Mouse (Mus musculus) liver, embryonic 13.5 days (tissue): ENCODE measurements at regions not wholly inside any gene's neighbourhood (a gene's known extent, or its start where the extent isn't known, plus 50 kb on each side); places are given as distances from the start of the nearest gene placed in this dataset.
A peak's percentile ranks its signal among the peaks of the same experiment; 100 is the strongest.

ENCODE experiments used
- ATAC-seq: fragments of 200-750 bp; cut with Nextera tagmentation; 2 replicates; pipeline ENCODE4 v1.8.0; 2017; ENCODE audit warnings: low read depth, mild to moderate bottlenecking, moderate number of reproducible peaks, moderate library complexity
- DNase-seq: peaks from one replicate; pipeline ENCODE4 v3.0.0; 2022
- H3K27ac ChIP-seq: fragments of 300-500 bp; sonication (generic); 2 replicates; pipeline ENCODE4 v1.5.1; 2015; ENCODE audit warnings: moderate library complexity, mild to moderate bottlenecking, inconsistent platforms
- H3K27me3 ChIP-seq: fragments of 300-500 bp; sonication (generic); 2 replicates; pipeline ENCODE4 v1.6.1; 2015; ENCODE audit warnings: mild to moderate bottlenecking, inconsistent platforms
- H3K36me3 ChIP-seq: fragments of 300-500 bp; sonication (generic); 2 replicates; pipeline ENCODE4 v1.6.1; 2015; ENCODE audit warnings: mild to moderate bottlenecking, inconsistent platforms
- H3K4me1 ChIP-seq: fragments of 300-500 bp; sonication (generic); replicated peaks from 2 replicates; pipeline ENCODE4 v1.6.1; 2015; ENCODE audit warnings: inconsistent platforms
- H3K4me2 ChIP-seq: fragments of 300-500 bp; sonication (generic); 2 replicates; pipeline ENCODE4 v1.6.1; 2015; ENCODE audit warnings: inconsistent platforms, mild to moderate bottlenecking, moderate library complexity
- H3K4me3 ChIP-seq: fragments of 300-500 bp; sonication (generic); replicated peaks from 2 replicates; pipeline ENCODE4 v1.5.1; 2015; ENCODE audit warnings: mild to moderate bottlenecking, inconsistent platforms
- H3K9ac ChIP-seq: fragments of 300-500 bp; sonication (generic); 2 replicates; pipeline ENCODE4 v1.6.1; 2015; ENCODE audit warnings: mild to moderate bottlenecking, inconsistent platforms
- H3K9me3 ChIP-seq: fragments of 300-500 bp; sonication (generic); replicated peaks from 2 replicates; pipeline ENCODE4 v1.6.1; 2016; ENCODE audit warnings: inconsistent platforms
- WGBS: fragments of 180-500 bp; shearing (Covaris S2); methylation state at CpG from one replicate; pipeline ENCODE4 v1.1.7; 2015; ENCODE audit not compliant: insufficient replicate concordance; 5-methylcytosine and 5-hydroxymethylcytosine counted together

GRCm38 (mm10) chr11:113009376-113009775 is 227.4 kb downstream of the Sox9 start:
- no peaks in the 10 kb centered on the region for H3K36me3 ChIP-seq
- H3K9ac ChIP-seq, result no peak overlapping the region
- 68% methylated on average over 6 of the region's 6 CpGs for WGBS
- DNase-seq, result no peak
- no peaks in the 10 kb centered on the region for H3K4me1 ChIP-seq
- no peaks in the 10 kb centered on the region for H3K9me3 ChIP-seq
- no peak for ATAC-seq
- no peak overlapping the region for H3K4me2 ChIP-seq
- H3K27ac ChIP-seq, result no peak overlapping the region
- no peak overlapping the region for H3K4me3 ChIP-seq
- H3K27me3 ChIP-seq, result no peaks in the 10 kb centered on the region

DNA sequence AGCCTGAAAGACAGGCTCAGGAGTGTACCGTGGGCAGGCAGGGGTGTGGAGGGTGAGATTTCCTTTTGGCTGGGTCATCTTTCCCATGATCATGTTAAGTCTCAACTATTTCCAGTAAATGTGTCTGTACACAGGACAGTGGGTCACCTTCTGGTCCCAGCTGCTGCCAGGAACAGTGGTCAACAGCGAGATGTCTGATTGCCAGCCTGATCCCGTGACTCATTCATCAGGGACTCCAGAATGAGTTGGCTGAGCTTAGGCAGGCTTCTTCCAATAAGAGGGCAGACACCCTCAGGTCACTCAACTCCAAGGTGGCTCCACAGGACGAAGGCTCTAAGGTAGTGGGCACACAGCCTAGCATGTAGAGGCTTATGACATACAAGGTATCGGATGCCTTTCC is 228.9 kb downstream of the Sox9 start:
- H3K9me3 ChIP-seq, result no peaks in the 10 kb centered on the region
- H3K4me2 ChIP-seq, result no peak overlapping the region
- DNase-seq (no peak), ATAC-seq (no peak)
- 0 out of 2 replicates have a peak, but pooled peaks cover under 1% of the 10 kb centered on the region for H3K4me1 ChIP-seq
- WGBS, result 66% methylated on average over 5 of the region's 5 CpGs
- H3K4me3 ChIP-seq, result no peak overlapping the region
- H3K27ac ChIP-seq, result no peak overlapping the region
- no peaks in the 10 kb centered on the region for H3K36me3 ChIP-seq
- H3K9ac ChIP-seq, result no peak overlapping the region
- no peaks in the 10 kb centered on the region for H3K27me3 ChIP-seq

DNA sequence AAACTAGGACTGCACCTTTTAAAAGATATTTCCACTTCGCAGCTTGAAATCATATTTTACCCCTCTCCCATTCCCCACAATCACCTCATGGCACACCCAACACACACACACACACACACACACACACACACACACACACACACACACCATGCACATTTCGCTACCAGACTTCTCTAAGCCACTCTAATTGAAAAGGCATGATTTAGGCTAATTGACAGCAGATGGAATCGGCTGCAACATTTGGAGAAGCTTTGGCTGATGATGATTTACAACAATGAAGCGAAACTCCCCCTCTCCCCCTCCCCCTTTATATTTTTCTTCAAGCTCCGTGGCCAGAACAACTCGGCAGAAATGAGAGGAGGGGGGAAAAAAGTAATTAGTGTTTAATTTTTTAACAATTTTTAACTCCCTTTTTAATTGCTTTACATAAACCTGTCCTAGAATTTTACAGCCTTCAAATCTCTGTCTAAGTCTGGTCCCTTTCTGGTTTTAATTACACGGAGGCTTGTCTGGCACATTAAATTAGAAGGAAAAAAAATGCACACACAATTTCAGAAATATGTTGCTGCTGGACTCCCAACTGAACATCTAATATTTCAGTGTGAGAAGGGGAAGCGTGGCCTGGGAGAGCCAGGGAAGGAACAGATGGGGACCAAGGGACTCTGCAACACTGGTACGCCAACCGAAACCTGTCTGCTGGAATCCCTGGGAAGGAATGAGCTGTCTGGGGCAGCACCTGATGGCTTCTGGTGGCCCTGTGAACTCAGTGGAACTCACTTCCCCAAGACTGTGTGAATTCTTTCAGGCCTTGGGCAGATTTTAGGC is 232.4 kb downstream of the Sox9 start:
- Histone ChIP-seq H3K4me2 (no peak overlapping the region), H3K4me1 (0 out of 2 replicates have a peak, but pooled peaks cover 3% of the 10 kb centered on the region), H3K27me3 (no peaks in the 10 kb centered on the region), H3K9me3 (no peaks in the 10 kb centered on the region), H3K27ac (no peak overlapping the region), H3K9ac (no peak overlapping the region), H3K36me3 (no peaks in the 10 kb centered on the region), H3K4me3 (no peak overlapping the region)
- DNase-seq (no peak), ATAC-seq (no peak)
- 59% methylated on average over 10 of the region's 10 CpGs for WGBS

DNA sequence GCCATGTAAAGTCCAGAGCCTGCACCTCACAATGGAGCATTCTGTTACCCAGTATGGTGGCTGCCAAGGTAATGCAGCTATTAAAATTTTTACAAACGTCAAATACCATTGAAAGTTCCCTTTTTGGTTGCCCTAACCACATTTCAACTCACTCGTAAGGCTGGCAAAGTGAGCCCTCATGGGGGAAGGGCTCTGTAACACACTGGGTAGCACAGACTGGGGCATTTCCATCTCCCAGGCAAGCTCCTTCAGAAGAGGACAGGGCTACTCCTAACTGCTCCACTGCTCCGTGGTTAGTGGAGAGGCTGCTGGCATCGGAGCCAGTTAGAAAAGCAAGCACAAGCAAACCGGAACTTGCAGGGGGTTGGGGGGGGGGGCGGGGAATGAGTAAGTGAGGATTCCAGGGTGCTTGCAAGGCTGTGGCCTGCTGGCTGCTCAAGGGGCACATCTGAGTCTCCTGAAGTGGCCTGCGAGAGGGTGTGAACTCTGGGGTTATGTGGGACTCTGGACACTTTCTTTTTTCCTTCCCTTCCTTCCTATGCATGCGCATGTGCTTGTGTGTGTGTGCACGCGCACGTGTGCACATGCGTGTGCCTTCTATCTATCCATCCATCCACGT is 233.8 kb downstream of the Sox9 start:
- no peaks in the 10 kb centered on the region for H3K27me3 ChIP-seq
- 38% methylated on average over 12 of the region's 13 CpGs for WGBS

DNA sequence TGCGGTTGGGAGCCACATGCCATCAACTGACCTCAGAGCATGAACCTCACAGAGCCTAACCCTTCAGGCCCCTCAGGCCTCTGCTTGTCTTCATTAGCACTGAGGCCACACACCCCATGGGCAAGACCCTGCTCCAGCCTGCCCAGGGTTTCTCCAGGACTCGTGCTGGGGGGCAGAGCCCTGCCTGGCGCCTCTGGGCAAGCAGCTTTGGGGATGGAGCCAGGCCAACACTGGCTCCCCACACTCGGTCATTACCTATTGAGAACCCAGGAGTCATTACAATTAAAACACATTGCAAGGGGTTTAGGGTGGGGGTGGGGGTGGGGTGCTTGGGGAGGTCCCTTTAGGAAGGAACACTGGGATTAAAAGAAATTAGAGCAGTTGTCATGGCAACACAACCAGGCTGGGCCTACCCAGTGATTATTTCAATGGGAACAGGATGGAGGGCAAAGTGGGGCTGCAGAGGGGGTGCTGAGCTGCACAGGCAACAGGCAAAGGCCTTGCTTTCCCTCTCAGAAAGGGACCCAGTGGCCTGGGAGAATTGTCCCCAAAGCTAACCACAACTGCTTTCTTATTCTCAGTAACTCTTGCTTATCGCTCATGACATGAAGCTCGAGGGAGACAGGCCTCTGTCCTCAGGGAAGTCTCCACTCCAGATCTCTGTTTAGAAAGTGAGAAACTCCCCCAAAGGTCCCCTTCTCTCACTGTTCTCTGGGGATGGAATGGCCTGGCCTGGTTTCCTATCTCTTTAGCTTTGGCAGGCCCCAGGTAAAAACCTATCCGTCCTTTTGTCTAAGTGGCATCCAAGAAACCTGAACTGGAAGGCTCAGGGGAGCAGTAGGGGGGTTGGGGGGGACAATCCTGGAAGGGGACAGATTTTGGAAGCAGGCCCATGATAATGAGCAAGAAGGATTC is 235.0 kb downstream of the Sox9 start:
- Histone ChIP-seq H3K9me3 (no peaks in the 10 kb centered on the region), H3K9ac (no peak overlapping the region), H3K4me2 (no peak overlapping the region), H3K4me1 (0 out of 2 replicates have a peak, but pooled peaks cover 3% of the 10 kb centered on the region), H3K27ac (no peak overlapping the region), H3K36me3 (no peaks in the 10 kb centered on the region), H3K27me3 (no peaks in the 10 kb centered on the region), H3K4me3 (no peak overlapping the region)
- DNase-seq, result no peak
- no peak for ATAC-seq
- 51% methylated on average over 7 of the region's 7 CpGs for WGBS

More for the DNA sequence above, 233.8 kb downstream of the Sox9 start:
- H3K36me3 ChIP-seq, result no peaks in the 10 kb centered on the region
- no peak overlapping the region for H3K4me3 ChIP-seq
- DNase-seq, result no peak
- 0 out of 2 replicates have a peak, but pooled peaks cover 3% of the 10 kb centered on the region for H3K4me1 ChIP-seq
- H3K27ac ChIP-seq, result no peak overlapping the region
- no peak for ATAC-seq
- no peaks in the 10 kb centered on the region for H3K9me3 ChIP-seq
- no peak overlapping the region for H3K4me2 ChIP-seq
- no peak overlapping the region for H3K9ac ChIP-seq

- Histone ChIP-seq H3K9ac (no peak overlapping the region), H3K9me3 (no peaks in the 10 kb centered on the region), H3K4me1 (no peaks in the 10 kb centered on the region), H3K4me2 (no peak overlapping the region), H3K4me3 (no peak overlapping the region), H3K27me3 (no peaks in the 10 kb centered on the region), H3K27ac (no peak overlapping the region), H3K36me3 (no peaks in the 10 kb centered on the region)
- DNase-seq (no peak), ATAC-seq (0 out of 2 replicates have a peak, but pooled peaks have one; percentile 18)
- WGBS, result 32% methylated on average over 4 of the region's 4 CpGs
These were observed 239.5 kb downstream of the Sox9 start for GRCm38 (mm10) chr11:113021533-113021932.

DNA sequence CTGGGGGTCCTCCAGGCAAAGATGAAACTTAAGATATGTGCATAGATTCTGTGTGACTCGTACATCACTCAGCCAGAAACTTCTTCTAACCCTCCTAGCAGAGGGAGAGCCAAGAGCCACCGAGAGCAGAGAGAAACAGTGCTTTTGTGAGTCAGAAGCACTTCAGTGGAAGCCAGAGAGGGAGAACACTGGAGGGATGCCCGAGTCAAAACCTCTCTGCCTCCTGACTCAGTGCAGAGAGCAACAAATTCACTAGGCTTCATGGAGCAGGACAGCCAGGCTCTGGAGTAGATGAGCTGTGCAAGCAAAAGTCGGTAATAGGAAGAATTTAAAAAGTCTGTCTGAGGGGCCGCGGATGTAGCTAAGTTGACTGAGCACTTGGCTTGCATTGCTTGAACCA is 245.0 kb downstream of the Sox9 start:
- Histone ChIP-seq H3K27ac (no peak overlapping the region), H3K4me3 (no peak overlapping the region), H3K9me3 (no peaks in the 10 kb centered on the region), H3K36me3 (no peaks in the 10 kb centered on the region), H3K27me3 (no peaks in the 10 kb centered on the region), H3K9ac (no peak overlapping the region), H3K4me1 (no peaks in the 10 kb centered on the region), H3K4me2 (no peak overlapping the region)
- DNase-seq (no peak), ATAC-seq (no peak)
- 54% methylated on average over 6 of the region's 6 CpGs for WGBS

DNA sequence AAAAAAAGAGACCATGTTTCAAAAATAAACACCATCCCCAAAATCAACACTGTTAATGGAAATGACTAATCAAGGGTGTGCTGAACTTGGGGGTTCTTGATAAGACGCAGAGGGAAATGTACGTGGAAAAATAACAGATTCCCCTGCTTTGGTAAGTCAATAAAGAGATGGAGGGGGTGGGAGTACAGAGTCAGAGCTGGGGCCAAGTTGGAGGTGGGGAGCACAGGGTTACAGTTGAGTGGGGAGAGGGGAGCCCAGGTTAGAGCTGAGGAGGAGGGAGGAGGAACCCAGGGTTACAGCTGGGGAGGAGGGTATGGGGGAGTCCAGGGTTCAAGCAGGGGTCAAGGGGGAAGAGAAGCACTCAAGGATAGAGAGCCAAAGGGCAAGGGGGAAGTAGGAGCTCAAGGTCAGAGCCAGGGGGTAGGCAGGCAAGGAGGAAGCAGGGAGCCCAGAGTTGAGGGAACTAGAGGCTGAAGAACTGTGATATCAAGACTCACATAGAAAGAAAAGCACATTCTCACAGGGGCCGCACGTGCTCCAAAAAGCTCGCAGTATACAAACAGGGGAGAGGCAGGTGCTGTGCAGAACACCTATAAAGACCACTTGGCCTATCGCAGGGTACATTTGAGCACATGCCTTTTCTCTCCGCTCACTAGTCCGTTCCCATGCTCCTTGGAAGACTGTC is 246.4 kb downstream of the Sox9 start:
- no peak for DNase-seq
- H3K4me1 ChIP-seq, result no peaks in the 10 kb centered on the region
- no peak overlapping the region for H3K4me2 ChIP-seq
- H3K4me3 ChIP-seq, result no peak overlapping the region
- no peak overlapping the region for H3K9ac ChIP-seq
- H3K36me3 ChIP-seq, result no peaks in the 10 kb centered on the region
- no peak overlapping the region for H3K27ac ChIP-seq
- H3K27me3 ChIP-seq, result no peaks in the 10 kb centered on the region
- H3K9me3 ChIP-seq, result no peaks in the 10 kb centered on the region
- ATAC-seq, result no peak
- 70% methylated on average over 8 of the region's 8 CpGs for WGBS

DNA sequence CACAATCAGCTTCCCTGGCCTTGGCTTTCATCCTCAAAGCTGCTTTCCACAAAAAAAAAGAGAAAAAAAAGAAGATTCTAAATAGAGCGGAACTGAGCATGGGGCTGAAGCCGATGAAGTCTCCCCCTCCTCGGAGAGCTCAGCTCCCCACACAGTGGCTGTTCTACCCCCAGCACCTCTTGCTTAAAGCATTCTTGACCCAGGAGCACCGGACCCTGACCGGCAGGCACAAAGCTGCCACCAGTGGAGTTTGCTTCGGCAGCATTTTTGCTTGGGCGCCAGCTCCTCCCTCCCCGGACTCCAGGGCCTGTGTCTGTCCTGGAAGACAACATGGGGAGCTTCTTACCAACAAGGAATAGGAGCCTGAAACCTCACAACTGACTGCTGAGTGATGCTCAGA is 249.4 kb downstream of the Sox9 start:
- Histone ChIP-seq H3K9me3 (no peaks in the 10 kb centered on the region), H3K9ac (no peak overlapping the region), H3K4me1 (no peaks in the 10 kb centered on the region), H3K27ac (no peak overlapping the region), H3K36me3 (no peaks in the 10 kb centered on the region), H3K4me2 (no peak overlapping the region), H3K4me3 (no peak overlapping the region), H3K27me3 (no peaks in the 10 kb centered on the region)
- 74% methylated on average over 8 of the region's 8 CpGs for WGBS
- no peak for DNase-seq
- no peak for ATAC-seq

DNA sequence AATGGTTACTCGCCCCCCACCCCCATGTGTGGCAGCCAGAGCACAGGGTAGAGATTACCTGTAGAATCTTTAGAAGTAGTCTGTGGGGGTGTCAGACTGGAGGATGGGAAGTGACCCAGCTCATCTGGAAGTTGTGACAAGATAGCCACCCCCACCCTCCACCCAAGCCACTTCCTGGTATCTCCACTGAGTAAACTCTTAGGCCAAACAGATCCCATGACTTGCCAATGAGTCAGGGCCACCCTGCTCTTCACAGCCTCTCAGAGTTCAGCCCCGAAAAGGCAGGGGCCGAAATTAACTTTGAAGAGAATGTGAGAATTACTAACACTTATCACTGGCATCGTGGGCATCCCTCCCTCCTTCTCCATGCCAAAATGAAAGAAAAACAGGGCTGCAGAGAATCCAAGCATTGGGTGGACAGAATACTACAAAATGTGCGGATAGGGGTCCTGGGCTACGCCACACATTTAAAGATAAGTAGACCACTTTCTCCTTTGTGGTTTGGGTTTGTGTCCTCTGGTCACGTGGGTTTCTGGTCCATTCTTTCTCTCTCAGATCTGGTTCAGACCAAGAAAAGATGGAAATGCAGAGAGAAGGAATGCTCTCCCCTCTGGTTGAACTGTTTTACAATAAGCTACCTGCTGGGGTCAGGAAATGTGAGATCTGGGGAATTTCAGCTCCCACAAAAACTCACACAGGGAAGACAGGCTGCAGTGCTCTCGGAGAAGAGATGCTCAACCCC is 250.6 kb downstream of the Sox9 start:
- H3K9ac ChIP-seq, result no peak overlapping the region
- no peaks in the 10 kb centered on the region for H3K27me3 ChIP-seq
- no peak for ATAC-seq
- no peak overlapping the region for H3K4me3 ChIP-seq
- H3K27ac ChIP-seq, result no peak overlapping the region
- DNase-seq, result no peak
- H3K4me1 ChIP-seq, result no peaks in the 10 kb centered on the region
- no peak overlapping the region for H3K4me2 ChIP-seq
- H3K36me3 ChIP-seq, result no peaks in the 10 kb centered on the region
- H3K9me3 ChIP-seq, result no peaks in the 10 kb centered on the region
- 30% methylated on average over 8 of the region's 8 CpGs for WGBS
